Comparison of ENCODE assay signal across 26 mouse cellular contexts in the genomic region with DNA sequence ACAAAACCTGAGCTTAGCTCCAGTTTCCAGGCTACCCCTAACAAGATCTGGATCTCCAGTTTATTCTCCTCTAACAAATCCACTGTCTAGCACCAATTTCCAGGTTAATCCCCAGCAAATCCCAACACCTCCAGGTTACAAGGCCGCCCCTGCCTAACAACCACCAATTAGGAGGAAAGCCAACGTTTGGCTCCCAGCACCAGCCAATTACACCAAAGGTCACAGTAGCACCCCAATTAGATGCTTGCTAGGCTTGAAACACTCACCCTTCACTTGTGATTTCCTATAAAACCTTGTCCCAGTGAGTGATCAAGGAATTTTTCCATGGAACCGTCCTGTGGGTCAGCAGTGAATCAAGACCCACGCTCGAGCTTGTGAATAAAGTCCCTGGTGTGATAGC.
"Had no signal": no experiment of that assay in that cellular context is flagged by ENCODE, and none has a peak within 500 bp of the region (broad histone marks: within the 10 kb centered on the region; RNA-seq: fewer than 3 reads in every experiment).

No protein-coding gene starts in this region.

- H3K4me3 ChIP-seq: heart, adult 2 months; heart, embryonic 13.5 days; heart, embryonic 15.5 days; hindbrain, embryonic 10.5 days; hindbrain, embryonic 12.5 days; intestine, embryonic 15.5 days; kidney, embryonic 15.5 days; limb, embryonic 12.5 days; liver, embryonic 13.5 days; liver, embryonic 15.5 days had no signal

- H3K4me1 ChIP-seq: heart, embryonic 13.5 days; heart, embryonic 15.5 days; hindbrain, embryonic 12.5 days; intestine, embryonic 15.5 days; liver, embryonic 13.5 days; liver, embryonic 15.5 days had no signal

- H3K27me3 ChIP-seq: heart, embryonic 13.5 days; heart, embryonic 15.5 days; hindbrain, embryonic 12.5 days; intestine, embryonic 15.5 days; kidney, embryonic 15.5 days; limb, embryonic 12.5 days; liver, embryonic 13.5 days; liver, embryonic 15.5 days had no signal

- H3K27ac ChIP-seq: heart, adult 2 months; heart, embryonic 13.5 days; heart, embryonic 15.5 days; hindbrain, embryonic 10.5 days; hindbrain, embryonic 12.5 days; hindbrain, embryonic 14.5 days; intestine, embryonic 15.5 days; kidney, embryonic 15.5 days; kidney, postnatal 0 days; limb, embryonic 12.5 days; liver, embryonic 13.5 days; liver, embryonic 15.5 days had no signal

- DNase-seq: forebrain, postnatal 0 days; heart, adult 2 months; heart, postnatal 14 days; heart, postnatal 36 days; kidney, adult 11 months; kidney, adult 2 months; kidney, adult 9 months; kidney, postnatal 14 days; kidney, postnatal 36 days; layer of hippocampus, adult 9-11 months; layer of hippocampus, postnatal 36 days; liver; liver, embryonic 13.5 days had no signal

- H3K36me3 ChIP-seq: heart, embryonic 13.5 days; heart, embryonic 15.5 days; hindbrain, embryonic 10.5 days; hindbrain, embryonic 12.5 days; intestine, embryonic 15.5 days; kidney, embryonic 15.5 days; limb, embryonic 12.5 days; liver, embryonic 13.5 days; liver, embryonic 15.5 days had no signal

- H3K9me3 ChIP-seq: heart, embryonic 13.5 days; heart, embryonic 15.5 days; hindbrain, embryonic 10.5 days; hindbrain, embryonic 12.5 days; intestine, embryonic 15.5 days; kidney, embryonic 15.5 days; limb, embryonic 12.5 days; liver, embryonic 13.5 days; liver, embryonic 15.5 days had no signal

- ATAC-seq: forebrain, postnatal 0 days; hindbrain, embryonic 16.5 days; inflammation-experienced regulatory T-cells, adult 6 months; intestine, embryonic 15.5 days had no signal

- H3K4me2 ChIP-seq: heart, embryonic 13.5 days; heart, embryonic 15.5 days; hindbrain, embryonic 12.5 days; hindbrain, embryonic 14.5 days; intestine, embryonic 15.5 days; kidney, embryonic 15.5 days; limb, embryonic 12.5 days; liver, embryonic 11.5 days; liver, embryonic 13.5 days; liver, embryonic 15.5 days had no signal

- H3K9ac ChIP-seq: forebrain, postnatal 0 days; heart, embryonic 13.5 days; heart, embryonic 15.5 days; hindbrain, embryonic 12.5 days; hindbrain, embryonic 14.5 days; intestine, embryonic 15.5 days; kidney, embryonic 15.5 days; limb, embryonic 12.5 days; liver, embryonic 13.5 days; liver, embryonic 15.5 days had no signal
